In genomic region chr2:138265356-138266005, GRCm38 (mm10) we compare ENCODE assay signal across 8 mouse cellular contexts. TPM values are rescaled to one million over a fixed set of nuclear protein-coding genes. Genes with fewer than 3 reads are reported as not detected.
A peak's percentile ranks its signal among the peaks of the same experiment; 100 is the strongest.
DNase-seq lines count a peak whose midpoint lies in the region; ATAC-seq and TF ChIP-seq lines count a peak whose summit lies in the region.

No protein-coding gene starts in this region.

- H3K9ac ChIP-seq in heart, embryonic 13.5 days, result peak overlapping the region; percentile 53
- no peak overlapping the region for H3K9ac ChIP-seq in stomach, embryonic 14.5 days (replicated peaks; ENCODE audit: low read depth, low read length)

- peak overlapping the region; percentile 72 for H3K27ac ChIP-seq in heart, embryonic 13.5 days (replicated peaks)
- peak overlapping the region; percentile 55; the same call in 1 of the 2 replicates for H3K27ac ChIP-seq in stomach, embryonic 14.5 days (ENCODE audit: low read length)

- no peak; the same call in 1 of the 2 replicates for TF ChIP-seq POLR2A in lung, adult 2 months (IDR thresholded peaks at IDR 0.05; ENCODE audit: borderline replicate concordance, extremely low read depth, low read depth, low read length)

- no peak for TF ChIP-seq CTCF in lung, adult 2 months (IDR thresholded peaks at IDR 0.05; ENCODE audit: insufficient read depth, low read length)

- ATAC-seq in heart, embryonic 13.5 days (ENCODE audit: extremely low read depth, insufficient number of reproducible peaks, low FRiP score, low TSS enrichment), result no peak; the same call in 1 of the 2 replicates
- peak; percentile 66; the same call in 1 of the 2 replicates for ATAC-seq in stomach, embryonic 14.5 days (ENCODE audit: insufficient number of reproducible peaks, insufficient read depth, low FRiP score, low read depth)

- DNase-seq in heart, adult 11 months, result peak; percentile 94
- DNase-seq in heart, postnatal 25 days (ENCODE audit: low spot score), result no peak
- peak; percentile 60 for DNase-seq in adrenal gland, postnatal 10 days
- DNase-seq in lung, adult 2 months, result no peak
- DNase-seq in spleen, postnatal 14 days (ENCODE audit: low spot score in 2 of 2), result no peak
- DNase-seq in frontal cortex, postnatal 14 days (ENCODE audit: low spot score in 2 of 2), result no peak

- 18% methylated on average over 13 of the region's 13 CpGs for WGBS in heart, embryonic 13.5 days
- WGBS in lung, adult 2 months, result 12% methylated on average over 13 of the region's 13 CpGs
- 15% methylated on average over 13 of the region's 13 CpGs for WGBS in stomach, embryonic 14.5 days

- peaks cover 79% of the 10 kb centered on the region for H3K4me1 ChIP-seq in heart, embryonic 13.5 days
- H3K4me1 ChIP-seq in lung, adult 2 months (ENCODE audit: control insufficient read depth, insufficient read depth, low read length), result peaks cover 48% of the 10 kb centered on the region
- peaks cover 42% of the 10 kb centered on the region for H3K4me1 ChIP-seq in stomach, embryonic 14.5 days (ENCODE audit: control insufficient read depth, insufficient read depth, low read length)

- no peaks in the 10 kb centered on the region for H3K9me3 ChIP-seq in heart, embryonic 13.5 days
- no peaks in the 10 kb centered on the region for H3K9me3 ChIP-seq in stomach, embryonic 14.5 days (ENCODE audit: control insufficient read depth, low read depth, low read length)

- intact Hi-C loops in heart, postnatal 25 days (cut with DNase I), result no loop called here

- H3K27me3 ChIP-seq in heart, embryonic 13.5 days (replicated peaks), result no peaks in the 10 kb centered on the region
- H3K27me3 ChIP-seq in stomach, embryonic 14.5 days (ENCODE audit: control insufficient read depth, insufficient read depth, low read length), result no peaks in the 10 kb centered on the region

- H3K4me3 ChIP-seq in heart, embryonic 13.5 days, result 0 out of 2 replicates have a peak overlapping the region, but pooled peaks have one; percentile 6
- H3K4me3 ChIP-seq in lung, adult 2 months (replicated peaks; ENCODE audit: extremely low read depth, low read depth, low read length), result peak overlapping the region; percentile 41
- H3K4me3 ChIP-seq in stomach, embryonic 14.5 days (ENCODE audit: low read depth, low read length), result no peak overlapping the region

- peak overlapping the region; percentile 47 for H3K4me2 ChIP-seq in heart, embryonic 13.5 days
- H3K4me2 ChIP-seq in stomach, embryonic 14.5 days (replicated peaks; ENCODE audit: low read depth, low read length), result 0 out of 2 replicates have a peak overlapping the region, but pooled peaks have one; percentile 14

- no peaks in the 10 kb centered on the region for H3K36me3 ChIP-seq in heart, embryonic 13.5 days
- no peaks in the 10 kb centered on the region for H3K36me3 ChIP-seq in stomach, embryonic 14.5 days (ENCODE audit: control insufficient read depth, insufficient read depth, low read length)

RNA-seq across cellular contexts. Expression of gene Btbd3, which starts 9.1 kb away (rescaled TPM):
- 10 to 100 TPM; 16.2 to 18.6 TPM for total RNA-seq in heart, postnatal 25 days (2021)
- 10 to 100 TPM; 24.6 to 28.2 TPM for total RNA-seq in adrenal gland, postnatal 10 days (2021)
- polyA plus RNA-seq in heart, embryonic 13.5 days (2015; fragmentation: Nextera tagmentation; extraction: Ambion mirVana), result 8.3 and 8.9 TPM in 2 replicates
- 18.5 and 27.9 TPM in 2 replicates for polyA plus RNA-seq in lung, adult 2 months (2012; rRNA removed)
- 35.7 and 36.5 TPM in 2 replicates for polyA plus RNA-seq in stomach, embryonic 14.5 days (2014; fragmentation: Nextera tagmentation; extraction: Ambion mirVana)

Comparison
In these comparisons a context has a peak if more than half of its experiments do, and no peak if none do; other contexts are left out.
1. DNase-seq: peak in heart, adult 11 months (single experiment) and adrenal gland, postnatal 10 days (single experiment); none in heart, postnatal 25 days (single experiment), lung, adult 2 months (single experiment), spleen, postnatal 14 days (0 of 2) and frontal cortex, postnatal 14 days (0 of 2).